Mouse (Mus musculus) megakaryocyte, embryonic 14.5 days (primary cell): ENCODE results near the gene Hcfc1.

ENCODE experiments used
- FLI1 ChIP-seq: IDR thresholded peaks from 2 replicates; pipeline ENCODE4 v1.6.1; 2012; ENCODE audit warnings: low read length, inconsistent platforms, mixed read lengths
- GATA1 ChIP-seq: IDR thresholded peaks from 3 replicates; pipeline ENCODE4 v1.6.1; 2012; ENCODE audit warnings: mixed read lengths, low read length, inconsistent platforms, borderline replicate concordance

GRCm38 (mm10) chrX:73970781-73971180, 4.6 kb upstream of the Hcfc1 start:
- TF ChIP-seq FLI1 (no peak), GATA1 (no peak)
